Mouse (Mus musculus) heart, postnatal 0 days (tissue): ENCODE data around the gene Plscr5. TPM values are rescaled to one million over a fixed set of nuclear protein-coding genes. Genes with fewer than 3 reads are reported as not detected.

ENCODE experiments used
- ATAC-seq: fragments of 200-750 bp; cut with Nextera tagmentation; 2 replicates; pipeline ENCODE4 v1.8.0; 2017; ENCODE audit warnings: low read depth, moderate number of reproducible peaks, moderate library complexity; ENCODE audit not compliant: insufficient read depth
- DNase-seq: peaks from one replicate; pipeline ENCODE4 v3.0.0-alpha.2; 2016; ENCODE audit warnings: low spot score
- H3K27ac ChIP-seq: fragments of 300-500 bp; sonication (generic); 2 replicates; pipeline ENCODE4 v1.5.1; 2014; ENCODE audit warnings: low read depth, mild to moderate bottlenecking
- H3K27me3 ChIP-seq: fragments of 300-500 bp; sonication (generic); 2 replicates; pipeline ENCODE4 v1.6.1; 2014; ENCODE audit warnings: low read length, mixed read lengths; ENCODE audit not compliant: control insufficient read depth, insufficient read depth
- H3K36me3 ChIP-seq: fragments of 300-500 bp; sonication (generic); replicated peaks from 2 replicates; pipeline ENCODE4 v1.6.1; 2014; ENCODE audit warnings: low read length, mixed read lengths; ENCODE audit not compliant: control insufficient read depth, insufficient read depth
- H3K4me1 ChIP-seq: fragments of 300-500 bp; sonication (generic); 2 replicates; pipeline ENCODE4 v1.6.1; 2014; ENCODE audit warnings: antibody characterized with exemption; ENCODE audit not compliant: control insufficient read depth, insufficient read depth
- H3K4me2 ChIP-seq: fragments of 300-500 bp; sonication (generic); 2 replicates; pipeline ENCODE4 v1.6.1; 2014; ENCODE audit warnings: low read depth, mild to moderate bottlenecking, low read length, moderate library complexity
- H3K4me3 ChIP-seq: fragments of 300-500 bp; sonication (generic); 2 replicates; pipeline ENCODE4 v1.5.1; 2014; ENCODE audit warnings: low read depth, low read length
- H3K9ac ChIP-seq: fragments of 300-500 bp; sonication (generic); replicated peaks from 2 replicates; pipeline ENCODE4 v1.6.1; 2014; ENCODE audit warnings: low read depth, low read length, mixed read lengths
- H3K9me3 ChIP-seq: fragments of 300-500 bp; sonication (generic); replicated peaks from 2 replicates; pipeline ENCODE4 v1.6.1; 2016; ENCODE audit warnings: low read length; ENCODE audit not compliant: control insufficient read depth
- CTCF ChIP-seq: IDR thresholded peaks from 2 replicates; pipeline ENCODE4 v1.5.1; 2016; ENCODE audit warnings: antibody characterized with exemption, control low read depth, low read depth
- EP300 ChIP-seq: IDR thresholded peaks from 2 replicates; pipeline ENCODE4 v1.6.1; 2016; ENCODE audit warnings: antibody characterized with exemption, low read depth
- WGBS: fragments of 180-500 bp; shearing (Covaris S2); extraction: QIAGEN DNeasy Blood & Tissue Kit; methylation state at CpG from one replicate; pipeline ENCODE4 v1.1.7; 2014; 5-methylcytosine and 5-hydroxymethylcytosine counted together
- polyA plus RNA-seq: library from polyadenylated mRNA; unstranded; fragments of >200 nt; fragmentation: Nextera tagmentation; extraction: Ambion mirVana; gene quantifications from 2 replicates; pipeline ENCODE4 v1.2.1, GENCODE M21; 2015
- total RNA-seq: library from RNA; depleted of rRNA; stranded (reverse); fragments of >200 nt; gene quantifications from 2 replicates; pipeline ENCODE4 v1.2.3, GENCODE M21; 2014; ENCODE audit warnings: low replicate concordance

The Plscr5 gene
- total and polyA plus RNA-seq, 2 experiments from 2014 or later = not detected

DNA sequence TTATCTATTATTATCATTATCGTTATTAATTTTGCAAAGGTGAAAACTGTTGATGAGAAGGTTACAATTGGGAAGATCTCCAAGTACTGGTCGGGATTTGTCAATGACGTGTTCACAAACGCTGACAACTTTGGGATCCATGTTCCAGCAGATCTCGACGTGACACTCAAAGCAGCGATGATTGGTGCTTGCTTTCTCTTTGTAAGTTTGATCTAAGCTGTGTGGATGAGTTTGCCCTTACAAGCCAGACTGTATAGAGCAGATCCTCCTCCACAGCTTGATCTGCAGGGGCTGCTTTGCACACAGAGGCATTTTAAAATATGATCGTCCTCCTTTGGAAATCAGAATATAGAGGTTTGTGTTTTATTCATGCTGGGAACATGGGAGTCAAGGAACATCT is 15.0 kb downstream of the Plscr5 start:
- 59% methylated on average over 8 of the region's 8 CpGs for whole genome bisulfite sequencing
- no peak for ATAC-seq
- Histone ChIP-seq H3K4me3 (peak overlapping the region; percentile 25), H3K27ac (no peak overlapping the region), H3K9me3 (no peaks in the 10 kb centered on the region), H3K4me2 (peak overlapping the region; percentile 41), H3K9ac (no peak overlapping the region), H3K4me1 (no peaks in the 10 kb centered on the region), H3K36me3 (no peaks in the 10 kb centered on the region), H3K27me3 (no peaks in the 10 kb centered on the region)
- TF ChIP-seq EP300 = no peak
- no peak for TF ChIP-seq CTCF
- DNase-seq = no peak

DNA sequence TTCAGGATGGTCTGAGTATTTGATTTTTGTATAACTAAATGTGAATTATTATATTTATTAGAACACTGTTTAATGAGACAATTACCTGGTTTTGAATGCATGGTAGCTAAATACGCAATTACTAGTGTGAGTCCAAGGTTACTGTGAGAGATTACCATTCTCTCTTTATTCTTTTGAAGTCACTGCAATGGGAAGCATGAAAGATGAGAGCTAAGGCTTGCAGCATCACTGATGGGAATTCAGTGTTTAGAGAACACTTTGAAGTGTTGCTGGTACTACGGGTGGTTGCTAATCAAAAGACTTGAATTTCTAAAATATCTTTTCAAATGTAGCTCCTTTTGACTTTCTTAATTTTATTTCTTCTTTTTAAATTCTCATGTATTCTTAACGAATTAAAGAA is 17.1 kb downstream of the Plscr5 start:
- TF ChIP-seq CTCF = no peak
- no peak for TF ChIP-seq EP300
- no peaks in the 10 kb centered on the region for H3K27me3 ChIP-seq
- no peak overlapping the region for H3K4me3 ChIP-seq
- no peak overlapping the region for H3K9ac ChIP-seq
- H3K36me3 ChIP-seq = no peaks in the 10 kb centered on the region
- H3K27ac ChIP-seq = no peak overlapping the region
- 75% methylated on average over 3 of the region's 3 CpGs for WGBS
- H3K9me3 ChIP-seq = no peaks in the 10 kb centered on the region
- no peak for DNase-seq
- no peak for ATAC-seq
- H3K4me1 ChIP-seq = no peaks in the 10 kb centered on the region
- no peak overlapping the region for H3K4me2 ChIP-seq

DNA sequence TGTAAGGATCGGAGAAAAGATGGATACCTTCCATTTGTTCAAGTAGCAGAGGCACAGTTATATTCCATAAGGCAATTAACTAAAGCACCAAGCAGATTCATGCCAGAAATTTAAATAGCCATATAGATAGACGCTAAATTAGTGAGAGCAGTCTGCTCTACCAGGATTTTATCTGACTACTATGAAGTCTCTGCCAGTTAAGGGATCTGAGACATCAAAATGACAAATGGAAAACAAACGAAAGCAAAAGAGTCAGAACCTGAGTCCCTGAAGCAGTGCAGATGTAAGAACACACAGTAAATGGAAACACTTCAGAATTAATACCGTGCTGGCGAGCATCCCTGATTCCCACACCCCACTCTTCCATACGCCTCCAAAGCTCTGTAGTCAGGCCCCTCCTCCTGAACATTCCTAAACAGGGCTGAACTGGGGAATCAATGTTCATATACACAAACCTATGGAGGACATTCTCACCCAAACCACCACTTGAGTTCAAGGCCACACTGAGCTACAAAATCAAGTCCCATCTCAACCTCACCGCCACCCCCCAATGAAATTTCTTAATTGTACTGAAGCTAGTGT is 17.7 kb downstream of the Plscr5 start:
- ATAC-seq = no peak
- Histone ChIP-seq H3K27ac (no peak overlapping the region), H3K9ac (no peak overlapping the region), H3K4me1 (no peaks in the 10 kb centered on the region), H3K36me3 (no peaks in the 10 kb centered on the region), H3K4me3 (no peak overlapping the region), H3K27me3 (no peaks in the 10 kb centered on the region), H3K4me2 (no peak overlapping the region), H3K9me3 (no peaks in the 10 kb centered on the region)
- 69% methylated on average over 7 of the region's 7 CpGs for WGBS
- no peak for TF ChIP-seq CTCF
- no peak for TF ChIP-seq EP300
- no peak for DNase-seq

DNA sequence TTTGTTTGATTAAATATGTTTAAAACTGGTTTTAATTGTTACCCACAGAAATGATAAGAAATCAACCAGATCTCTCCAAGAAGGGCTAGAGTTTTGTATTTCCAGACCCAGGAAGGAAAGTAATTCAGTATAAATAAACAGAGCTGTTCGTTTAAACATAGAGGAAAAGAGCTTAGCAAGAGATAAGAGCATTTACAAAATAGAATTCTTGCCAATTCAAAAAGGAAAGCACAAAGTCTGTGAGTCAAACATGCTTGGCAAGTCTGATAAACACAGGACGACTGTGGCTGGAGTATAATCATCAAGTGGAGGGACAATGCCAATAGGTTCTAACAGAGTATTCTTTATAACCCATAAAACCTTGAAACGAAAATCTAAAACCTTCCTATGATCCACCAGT is 18.3 kb downstream of the Plscr5 start:
- no peak overlapping the region for H3K4me3 ChIP-seq
- ATAC-seq = no peak
- no peaks in the 10 kb centered on the region for H3K9me3 ChIP-seq
- H3K27me3 ChIP-seq = no peaks in the 10 kb centered on the region
- H3K4me2 ChIP-seq = no peak overlapping the region
- no peaks in the 10 kb centered on the region for H3K36me3 ChIP-seq
- TF ChIP-seq CTCF (no peak), EP300 (no peak)
- no peak overlapping the region for H3K9ac ChIP-seq
- DNase-seq = peak; percentile 23
- H3K27ac ChIP-seq = no peak overlapping the region
- WGBS = 21% methylated on average over 3 of the region's 3 CpGs
- H3K4me1 ChIP-seq = no peaks in the 10 kb centered on the region

DNA sequence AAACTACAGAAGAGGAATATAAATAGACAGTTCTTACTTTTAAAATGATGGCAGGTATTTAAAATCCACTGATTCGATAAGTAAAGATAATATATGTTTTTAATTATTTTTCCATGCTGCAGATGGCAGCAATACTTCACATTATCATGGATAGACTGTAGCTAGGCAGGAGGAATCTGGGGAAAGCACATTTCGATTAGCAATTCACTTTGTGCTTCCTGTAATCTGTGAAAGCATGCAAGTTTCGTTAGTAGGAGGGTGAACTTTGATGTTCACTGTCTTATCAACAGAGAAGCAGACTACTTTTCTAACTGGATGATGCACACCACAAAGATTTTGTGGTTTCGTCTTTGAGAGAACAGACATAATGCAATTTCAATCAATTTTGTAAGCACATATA is 24.7 kb downstream of the Plscr5 start:
- Histone ChIP-seq H3K9ac (no peak overlapping the region), H3K27ac (no peak overlapping the region), H3K4me2 (no peak overlapping the region), H3K36me3 (no peaks in the 10 kb centered on the region), H3K4me1 (no peaks in the 10 kb centered on the region), H3K9me3 (no peaks in the 10 kb centered on the region), H3K4me3 (no peak overlapping the region), H3K27me3 (no peaks in the 10 kb centered on the region)
- ATAC-seq = no peak
- peak; percentile 34 for DNase-seq
- no peak for TF ChIP-seq EP300
- peak; percentile 39 for TF ChIP-seq CTCF
- 42% methylated on average over 4 of the region's 4 CpGs for WGBS

DNA sequence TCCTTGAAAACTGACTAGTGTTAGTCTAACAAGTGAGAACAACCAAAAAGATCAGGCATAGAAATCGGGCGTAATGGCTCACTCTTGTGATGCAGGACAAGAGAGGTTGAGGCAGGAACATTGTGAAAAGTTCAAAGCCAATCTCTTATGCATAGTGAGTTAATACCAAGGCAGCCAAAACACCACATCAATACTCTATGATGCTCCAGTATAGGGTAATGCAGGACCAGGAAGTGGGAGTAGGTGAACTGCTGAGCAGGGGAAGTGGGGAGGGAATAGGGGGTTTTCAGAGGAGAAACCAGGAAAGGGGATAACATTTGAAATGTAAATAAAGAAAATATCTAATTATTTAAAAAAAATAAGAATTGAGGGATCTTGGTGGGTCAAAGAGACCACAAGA is 25.2 kb downstream of the Plscr5 start:
- Histone ChIP-seq H3K36me3 (no peaks in the 10 kb centered on the region), H3K9me3 (no peaks in the 10 kb centered on the region), H3K4me2 (no peak overlapping the region), H3K27ac (no peak overlapping the region), H3K4me3 (no peak overlapping the region), H3K4me1 (no peaks in the 10 kb centered on the region), H3K27me3 (no peaks in the 10 kb centered on the region), H3K9ac (no peak overlapping the region)
- 70% methylated on average over 2 of the region's 2 CpGs for WGBS
- ATAC-seq (no peak), DNase-seq (no peak)
- TF ChIP-seq CTCF (no peak), EP300 (no peak)
